Mouse (Mus musculus): ENCODE results near the gene Ap4e1.

Ap4e1 gene

DNA sequence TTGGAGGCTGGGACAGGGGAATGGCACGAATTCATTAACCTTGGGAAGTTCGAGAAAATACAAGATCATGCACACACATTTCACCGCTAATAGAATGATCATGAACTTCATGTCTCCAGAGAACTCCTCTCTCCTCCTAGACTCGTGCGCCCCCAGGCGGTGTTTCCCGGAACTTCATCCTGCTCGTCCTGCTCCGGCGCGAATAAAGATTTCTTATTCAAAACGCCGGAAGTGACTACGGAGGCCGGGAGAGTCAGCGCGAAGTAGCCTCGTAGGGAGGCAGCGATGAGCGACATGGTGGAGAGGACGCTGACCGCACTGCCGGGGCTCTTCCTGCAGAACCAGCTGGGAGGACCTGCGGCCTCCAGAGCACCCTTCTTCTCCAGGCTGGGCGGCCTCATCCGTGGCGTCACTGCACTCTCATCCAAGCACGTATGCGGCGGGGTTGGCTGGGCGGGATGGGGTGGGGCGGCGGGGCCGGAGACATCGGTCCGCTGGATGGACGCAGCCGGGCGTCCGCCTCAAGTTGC is at the start of gene Ap4e1:
TSS of gene Ap4e1 (plus strand) at position 249 of the 530 bp plus-strand sequence.
- in situ Hi-C loops (cut with MboI; ENCODE audit: low pct_unique_long_range_greater_than_20kb in 1 of 2, low sequenced_read_pairs in 2 of 2, unreplicated experiment in 1 of 2): loop anchor here (10.0 to 25.0 kb wide), 3 partner anchors 224 to 421 kb away; partner anchors contain the start of gene Usp50 (in 1 of the 2)

DNA sequence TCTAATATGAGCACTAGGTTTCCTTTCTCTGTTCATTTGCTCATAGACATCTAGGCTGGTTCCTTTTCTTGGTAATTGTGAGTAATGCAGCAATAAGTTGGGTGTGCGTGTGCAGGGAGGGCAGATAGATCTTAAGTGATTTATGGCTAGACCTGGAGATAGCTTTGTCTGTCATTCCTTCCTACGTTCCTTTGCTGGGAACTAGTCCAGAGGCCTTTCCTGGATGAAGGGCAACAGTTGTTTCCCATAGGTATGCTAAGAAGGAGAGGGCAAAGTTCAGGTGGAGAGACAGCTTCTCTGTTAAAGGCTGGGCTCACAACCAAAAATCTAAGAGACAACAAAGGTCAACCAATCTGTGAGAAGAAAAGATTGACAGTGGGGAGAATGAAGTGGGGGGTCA is 46.8 kb upstream of the Ap4e1 start:
- in situ Hi-C loops (cut with MboI; ENCODE audit: low pct_unique_long_range_greater_than_20kb in 1 of 2, low sequenced_read_pairs in 2 of 2, unreplicated experiment in 1 of 2): no loop called here

DNA sequence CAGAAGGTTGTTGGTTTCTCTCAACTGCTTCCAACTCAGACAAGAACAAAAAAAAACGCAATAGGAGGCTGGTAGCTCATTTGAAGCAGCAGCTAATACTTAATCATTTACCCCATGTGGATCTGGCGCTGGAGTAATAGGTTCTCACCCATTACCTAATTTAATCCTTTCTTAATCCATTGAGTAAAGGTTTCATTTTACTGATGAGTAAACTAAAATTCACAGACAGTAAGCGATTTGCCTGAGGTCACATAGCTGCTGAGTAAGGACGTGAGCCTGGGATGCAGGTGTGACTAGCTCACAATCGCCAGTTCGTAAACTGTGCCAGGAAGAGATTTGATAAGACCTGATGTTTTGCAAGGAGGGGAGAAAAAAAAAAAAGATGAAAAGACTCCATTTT is 31.1 kb upstream of the Ap4e1 start:
- in situ Hi-C loops (cut with MboI; ENCODE audit: low pct_unique_long_range_greater_than_20kb in 1 of 2, low sequenced_read_pairs in 2 of 2, unreplicated experiment in 1 of 2): no loop called here

DNA sequence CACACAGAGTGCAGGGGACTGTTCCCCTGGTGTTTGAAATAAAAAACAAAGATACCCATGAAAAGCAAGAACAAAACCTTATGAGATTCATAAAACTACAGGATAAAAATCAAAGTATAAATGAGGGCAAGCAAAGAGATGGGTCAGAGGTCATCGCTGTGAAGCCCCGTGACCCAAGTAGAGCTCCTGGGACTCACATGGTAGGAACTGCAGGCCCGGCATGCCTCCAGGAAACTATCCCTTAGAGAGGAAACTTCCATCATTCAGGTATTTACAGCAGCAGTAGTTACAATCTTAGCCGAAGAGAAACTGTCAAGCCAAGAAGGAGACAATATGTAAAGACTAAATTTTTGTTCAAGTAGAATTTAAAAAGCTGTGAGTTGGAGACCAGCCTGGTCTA is 25.3 kb upstream of the Ap4e1 start:
- in situ Hi-C loops (cut with MboI; ENCODE audit: low pct_unique_long_range_greater_than_20kb in 1 of 2, low sequenced_read_pairs in 2 of 2, unreplicated experiment in 1 of 2): no loop called here

DNA sequence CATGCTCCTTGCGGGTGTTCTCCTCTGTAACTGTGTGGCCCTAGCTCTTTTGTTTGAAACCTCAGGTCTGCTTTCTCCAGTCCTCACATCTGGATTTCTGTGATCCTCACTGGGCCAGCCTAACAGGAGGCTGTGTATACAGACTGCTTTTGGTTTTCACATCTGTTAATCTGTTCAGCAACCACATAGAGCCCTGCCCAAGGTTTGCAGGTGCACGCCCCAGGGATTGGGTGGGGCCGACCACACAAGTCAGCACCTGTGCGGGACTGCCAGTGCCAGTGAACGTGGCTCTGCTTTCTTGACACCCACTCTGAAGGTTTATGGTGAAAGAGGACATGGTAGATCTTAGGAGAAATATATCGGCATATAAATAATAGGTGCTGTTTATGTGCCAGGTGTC is 18.6 kb upstream of the Ap4e1 start:
- in situ Hi-C loops (cut with MboI; ENCODE audit: low pct_unique_long_range_greater_than_20kb in 1 of 2, low sequenced_read_pairs in 2 of 2, unreplicated experiment in 1 of 2): no loop called here

DNA sequence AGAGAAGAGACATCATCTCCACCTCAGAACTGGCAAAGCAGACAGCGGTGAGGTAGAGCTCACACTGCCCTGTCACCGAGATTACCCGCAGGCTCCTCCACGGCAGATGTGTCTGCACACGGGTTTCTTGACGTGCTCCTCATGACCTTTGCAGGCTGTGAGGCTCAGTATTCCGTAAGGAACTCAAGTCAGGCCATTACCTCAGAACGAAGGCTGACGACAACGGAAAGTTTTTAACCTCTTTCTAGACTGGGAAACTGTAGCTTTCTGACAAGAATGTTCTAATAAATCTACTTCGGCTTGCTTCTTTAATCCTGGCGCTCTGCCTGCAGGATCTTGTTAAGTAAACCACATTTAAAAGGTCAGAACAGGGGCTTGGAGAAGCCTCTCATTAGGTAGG is 15.8 kb upstream of the Ap4e1 start:
- in situ Hi-C loops (cut with MboI; ENCODE audit: low pct_unique_long_range_greater_than_20kb in 1 of 2, low sequenced_read_pairs in 2 of 2, unreplicated experiment in 1 of 2): no loop called here

DNA sequence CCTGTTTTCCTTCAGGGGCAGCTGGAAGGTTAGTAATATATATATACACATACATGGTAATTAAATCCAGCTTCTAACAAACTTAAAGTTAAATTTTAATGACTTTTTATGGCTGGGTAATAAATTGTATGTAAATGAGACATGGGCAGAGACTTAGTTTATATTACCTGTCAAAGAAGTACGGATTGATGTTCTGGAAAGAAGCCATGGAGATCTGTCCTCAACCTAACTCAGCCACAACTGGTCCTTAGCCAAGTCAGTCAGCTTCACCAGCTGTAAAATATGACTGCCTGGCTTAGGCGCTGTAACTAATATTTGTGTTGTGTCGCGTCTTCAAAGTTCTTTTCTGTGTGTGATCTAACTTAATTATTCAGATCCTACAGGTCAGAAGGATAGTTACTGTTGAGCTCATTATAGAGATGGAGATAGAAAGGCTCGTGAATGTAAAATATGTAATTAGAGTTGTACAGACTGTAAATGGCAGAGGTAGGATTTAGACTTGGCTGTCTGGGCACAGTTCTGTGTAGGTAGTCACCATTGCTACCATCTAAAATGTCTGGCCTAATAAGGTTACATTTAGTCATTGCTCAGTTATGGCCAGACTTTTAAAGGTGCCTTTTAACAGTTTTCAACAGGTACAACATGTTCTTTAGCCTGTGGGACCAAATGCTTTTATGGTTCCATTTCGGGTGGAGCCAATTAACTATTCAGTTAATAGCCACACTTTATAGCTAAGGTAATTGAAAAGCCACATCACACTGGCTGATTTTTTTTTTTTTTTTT is 13.9 kb upstream of the Ap4e1 start:
- in situ Hi-C loops (cut with MboI; ENCODE audit: low pct_unique_long_range_greater_than_20kb in 1 of 2, low sequenced_read_pairs in 2 of 2, unreplicated experiment in 1 of 2): loop anchor here in 1 of 2 experiments (5.0 kb wide), 1 partner anchor 227 kb away; no protein-coding TSS in a partner anchor

DNA sequence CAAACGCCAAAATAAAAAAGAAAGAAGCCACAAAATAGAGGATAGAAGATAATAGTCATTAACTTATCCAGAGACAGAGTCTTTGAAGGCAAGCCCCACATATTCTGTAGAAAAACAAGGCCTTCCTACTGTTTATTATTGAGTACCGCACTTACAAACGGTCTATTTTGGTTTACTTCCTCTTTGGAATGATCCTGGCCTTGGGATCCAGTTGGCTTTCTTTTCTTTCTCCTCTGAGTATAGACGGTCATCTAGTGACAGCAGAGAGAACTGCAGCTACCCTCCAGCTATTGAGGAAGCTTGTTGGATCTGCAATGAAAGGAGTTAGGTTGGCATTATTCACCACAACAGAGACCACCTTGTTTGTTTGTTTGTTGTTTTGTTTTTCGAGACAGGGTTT is 11.8 kb upstream of the Ap4e1 start:
- in situ Hi-C loops (cut with MboI; ENCODE audit: low pct_unique_long_range_greater_than_20kb in 1 of 2, low sequenced_read_pairs in 2 of 2, unreplicated experiment in 1 of 2): loop anchor here in 1 of 2 experiments (5.0 kb wide), 1 partner anchor 229 kb away; no protein-coding TSS in a partner anchor

DNA sequence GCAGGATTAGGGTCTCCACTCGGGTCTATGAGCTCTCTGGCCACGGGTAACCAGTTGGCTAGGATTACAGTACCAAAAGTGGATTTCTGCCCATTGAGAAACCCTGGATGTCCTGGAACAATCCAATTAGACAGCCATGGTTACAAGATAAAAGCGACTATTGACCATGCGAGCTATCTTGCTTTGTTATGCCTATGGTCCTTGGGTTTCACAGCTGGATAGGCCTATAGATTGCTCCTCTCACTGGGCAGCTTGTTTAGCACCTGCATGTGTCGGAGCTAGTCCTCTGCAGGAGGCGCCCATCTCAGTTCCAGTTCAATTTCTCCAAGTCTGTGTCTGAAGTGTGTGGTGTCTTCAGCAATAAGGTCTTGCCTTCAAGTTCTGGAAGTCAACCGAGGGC is 10.3 kb upstream of the Ap4e1 start:
- in situ Hi-C loops (cut with MboI; ENCODE audit: low pct_unique_long_range_greater_than_20kb in 1 of 2, low sequenced_read_pairs in 2 of 2, unreplicated experiment in 1 of 2): loop anchor here in 1 of 2 experiments (5.0 kb wide), 1 partner anchor 231 kb away; no protein-coding TSS in a partner anchor

DNA sequence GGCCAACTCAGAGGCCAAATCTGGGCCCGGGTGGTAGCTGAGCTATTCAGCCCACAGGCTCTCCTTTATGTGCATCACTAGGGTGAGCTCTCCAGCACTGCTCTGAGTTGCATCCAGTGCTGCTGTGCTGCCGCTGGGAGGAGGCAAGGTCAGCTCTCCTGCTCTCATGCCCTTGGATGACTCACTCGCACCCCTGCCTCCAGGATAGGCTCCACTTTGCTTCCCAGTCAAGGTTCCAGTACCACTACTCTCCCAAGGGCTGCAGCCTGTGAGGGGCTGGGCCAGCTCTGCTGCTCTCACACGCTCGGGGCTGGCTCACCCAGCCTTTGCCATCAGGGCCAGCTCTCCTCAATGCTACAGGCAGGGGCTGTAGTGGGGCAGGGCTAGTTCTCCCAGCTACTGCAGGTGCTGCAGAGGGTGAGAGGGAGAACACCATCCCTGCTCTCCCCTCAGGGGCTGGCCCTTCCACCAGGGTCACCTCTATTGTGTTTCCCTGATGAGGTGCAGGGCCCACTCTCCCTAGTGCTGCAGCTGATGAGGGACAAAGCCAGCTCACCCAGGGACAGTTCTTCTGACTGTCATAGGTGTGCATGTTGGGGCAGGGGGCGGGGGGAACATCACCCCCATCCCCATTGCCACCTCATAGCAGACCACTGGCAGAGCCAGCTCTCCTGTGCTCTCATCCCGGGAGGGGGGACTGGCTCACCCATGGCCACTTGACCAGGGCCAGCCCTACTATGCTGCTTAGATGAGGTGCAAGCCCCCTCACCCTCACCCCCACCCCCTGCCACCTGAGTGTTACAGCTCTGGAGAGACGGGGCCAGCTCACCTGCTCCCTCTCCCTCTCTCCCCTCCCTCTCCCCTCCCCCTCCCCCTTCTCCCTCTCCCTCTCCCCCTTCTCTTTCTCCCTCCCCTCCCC is 7.9 kb upstream of the Ap4e1 start:
- in situ Hi-C loops (cut with MboI; ENCODE audit: low pct_unique_long_range_greater_than_20kb in 1 of 2, low sequenced_read_pairs in 2 of 2, unreplicated experiment in 1 of 2): loop anchor here (10.0 to 25.0 kb wide), 3 partner anchors 216 to 413 kb away; partner anchors contain the start of gene Usp50 (in 1 of the 2)

DNA sequence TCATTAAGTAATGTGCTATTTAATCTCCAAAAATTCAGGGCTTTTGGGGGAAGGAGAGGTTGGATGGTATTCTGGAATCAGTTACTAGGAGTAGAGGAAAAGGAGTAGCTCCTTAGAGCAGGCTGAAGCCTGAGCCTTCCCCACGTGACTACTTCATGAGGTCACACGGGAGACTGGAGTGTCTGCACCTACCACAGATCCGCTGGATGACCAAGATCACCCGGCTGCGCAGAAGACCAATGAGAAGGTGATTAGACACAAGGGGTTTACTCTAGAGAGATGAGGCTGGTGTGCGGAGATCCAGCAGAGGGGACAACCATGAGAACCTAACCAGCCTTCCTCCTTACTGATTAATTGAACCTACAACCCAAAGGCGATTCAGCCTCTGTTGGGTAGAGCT is 4.5 kb upstream of the Ap4e1 start:
- in situ Hi-C loops (cut with MboI; ENCODE audit: low pct_unique_long_range_greater_than_20kb in 1 of 2, low sequenced_read_pairs in 2 of 2, unreplicated experiment in 1 of 2): loop anchor here (10.0 to 25.0 kb wide), 3 partner anchors 219 to 417 kb away; partner anchors contain the start of gene Usp50 (in 1 of the 2)

DNA sequence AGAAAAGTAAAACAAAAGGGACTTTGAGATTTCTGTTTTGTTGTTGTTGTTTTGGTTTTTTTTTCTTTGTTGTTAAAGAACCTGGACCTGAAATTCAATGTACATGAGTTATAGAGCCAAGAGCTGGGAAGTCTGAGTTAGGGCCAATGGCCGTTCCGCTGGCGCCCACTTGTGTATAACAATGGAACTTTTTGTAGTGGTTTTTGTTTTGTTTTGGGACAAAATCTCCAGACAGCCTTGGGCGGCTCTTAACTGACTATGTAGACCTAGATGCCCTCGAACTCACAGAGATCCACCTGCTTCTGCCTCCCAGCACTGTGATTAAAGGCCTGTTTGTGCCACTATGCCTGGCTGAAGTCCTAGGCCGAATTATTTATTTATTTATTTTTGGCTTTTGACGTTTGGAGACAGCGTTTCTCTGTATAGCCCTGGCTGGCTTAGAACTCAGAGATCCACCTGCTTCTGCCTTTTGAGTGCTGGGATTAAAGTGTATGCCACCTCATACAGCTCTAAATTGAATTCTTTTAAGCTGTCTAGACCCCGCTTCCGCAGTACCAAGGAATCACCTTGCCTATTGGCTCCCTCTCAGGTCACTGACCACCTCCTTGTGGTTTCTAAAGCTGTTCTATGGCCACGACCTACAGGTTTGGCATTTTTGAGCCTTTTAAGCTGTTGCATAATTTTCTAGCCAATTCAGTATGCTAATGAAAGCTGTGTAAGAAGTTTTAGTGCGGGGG is 1.7 kb upstream of the Ap4e1 start:
- in situ Hi-C loops (cut with MboI; ENCODE audit: low pct_unique_long_range_greater_than_20kb in 1 of 2, low sequenced_read_pairs in 2 of 2, unreplicated experiment in 1 of 2): loop anchor here (10.0 to 25.0 kb wide), 3 partner anchors 222 to 420 kb away; partner anchors contain the start of gene Usp50 (in 1 of the 2)

DNA sequence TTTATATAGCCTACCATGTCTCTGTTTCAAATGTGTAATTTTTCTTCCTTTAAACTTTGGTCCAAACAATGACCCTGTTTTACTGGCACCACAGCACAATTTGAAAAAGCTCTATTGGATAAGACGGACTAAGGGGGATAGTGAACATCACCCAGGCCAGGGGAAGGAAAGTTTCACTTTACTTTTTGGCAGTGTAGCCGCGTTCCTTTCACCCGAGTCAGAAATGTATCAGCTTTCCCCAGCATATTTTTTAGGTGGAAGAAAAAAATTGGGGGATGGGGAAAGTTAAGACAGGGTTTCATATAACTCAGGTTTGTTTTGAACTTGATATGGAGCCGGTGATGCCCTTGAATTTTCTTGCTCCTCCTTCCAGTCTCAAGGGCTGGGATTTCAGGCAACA is 1.0 kb upstream of the Ap4e1 start:
- in situ Hi-C loops (cut with MboI; ENCODE audit: low pct_unique_long_range_greater_than_20kb in 1 of 2, low sequenced_read_pairs in 2 of 2, unreplicated experiment in 1 of 2): loop anchor here (10.0 to 25.0 kb wide), 3 partner anchors 223 to 420 kb away; partner anchors contain the start of gene Usp50 (in 1 of the 2)

DNA sequence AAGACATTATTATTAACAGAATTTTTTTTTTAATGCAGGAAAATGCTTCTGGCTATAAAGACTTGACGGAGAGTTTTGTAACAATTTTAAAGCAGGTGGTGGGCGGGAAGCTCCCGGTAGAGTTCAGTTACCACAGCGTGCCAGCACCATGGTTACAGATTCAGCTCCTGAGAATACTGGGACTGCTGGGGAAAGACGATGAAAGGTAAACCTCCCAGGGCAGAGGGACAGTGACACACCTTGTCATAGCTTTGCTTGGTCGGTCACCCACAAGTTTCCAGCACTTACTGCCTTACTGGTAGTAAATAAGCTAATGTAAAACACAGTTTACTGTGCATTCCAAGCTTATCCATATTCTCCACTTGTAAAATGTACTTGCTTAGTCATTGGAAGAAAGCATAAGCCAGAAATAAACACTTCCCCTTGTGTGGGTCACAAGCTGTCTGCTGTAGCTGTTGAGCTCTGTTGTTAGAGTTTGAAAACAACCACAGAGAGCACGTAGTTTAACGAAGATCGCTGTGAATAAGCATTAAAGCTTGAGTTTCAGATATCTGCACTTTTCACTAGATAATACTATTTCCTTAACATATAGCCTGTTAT is 26.6 kb downstream of the Ap4e1 start:
- in situ Hi-C loops (cut with MboI; ENCODE audit: low pct_unique_long_range_greater_than_20kb in 1 of 2, low sequenced_read_pairs in 2 of 2, unreplicated experiment in 1 of 2): no loop called here

DNA sequence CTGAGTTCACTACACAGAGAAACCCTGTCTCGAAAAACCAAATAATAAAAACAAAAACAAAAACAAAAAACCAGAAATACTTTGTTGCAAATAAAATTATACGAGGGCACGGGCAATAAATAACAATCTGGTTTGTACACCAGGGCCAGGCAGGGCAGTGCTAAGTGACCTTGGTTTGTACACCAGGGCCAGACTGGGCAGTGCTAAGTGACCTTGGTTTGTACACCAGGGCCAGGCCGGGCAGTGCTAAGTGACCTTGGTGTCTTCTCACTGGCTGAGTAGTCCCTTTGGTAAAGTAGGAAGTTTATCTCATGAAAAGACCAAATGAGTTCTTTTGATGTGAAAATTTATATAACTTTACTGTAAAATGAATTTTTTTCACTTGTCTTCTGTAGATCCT is 28.8 kb downstream of the Ap4e1 start:
- in situ Hi-C loops (cut with MboI; ENCODE audit: low pct_unique_long_range_greater_than_20kb in 1 of 2, low sequenced_read_pairs in 2 of 2, unreplicated experiment in 1 of 2): no loop called here

DNA sequence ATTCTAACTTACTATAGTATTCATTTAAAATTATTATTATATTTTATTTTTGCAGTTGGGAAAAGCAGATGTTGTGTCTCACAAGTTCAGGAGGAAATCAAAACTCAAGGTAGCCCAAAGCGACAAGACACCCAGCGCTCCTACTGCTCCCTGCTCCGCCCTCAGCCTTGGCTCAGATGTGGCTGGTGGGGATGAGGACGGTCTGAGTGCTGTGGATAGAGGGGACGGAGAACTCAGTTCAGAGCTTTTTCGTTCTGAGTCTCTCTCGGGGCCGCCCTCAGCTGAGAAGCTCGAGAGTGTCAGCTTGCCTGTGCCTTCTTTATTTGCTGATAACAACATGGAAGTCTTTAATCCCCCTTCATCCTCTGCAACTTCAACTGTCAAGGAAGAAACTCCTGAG is 53.0 kb downstream of the Ap4e1 start:
- in situ Hi-C loops (cut with MboI; ENCODE audit: low pct_unique_long_range_greater_than_20kb in 1 of 2, low sequenced_read_pairs in 2 of 2, unreplicated experiment in 1 of 2): no loop called here

DNA sequence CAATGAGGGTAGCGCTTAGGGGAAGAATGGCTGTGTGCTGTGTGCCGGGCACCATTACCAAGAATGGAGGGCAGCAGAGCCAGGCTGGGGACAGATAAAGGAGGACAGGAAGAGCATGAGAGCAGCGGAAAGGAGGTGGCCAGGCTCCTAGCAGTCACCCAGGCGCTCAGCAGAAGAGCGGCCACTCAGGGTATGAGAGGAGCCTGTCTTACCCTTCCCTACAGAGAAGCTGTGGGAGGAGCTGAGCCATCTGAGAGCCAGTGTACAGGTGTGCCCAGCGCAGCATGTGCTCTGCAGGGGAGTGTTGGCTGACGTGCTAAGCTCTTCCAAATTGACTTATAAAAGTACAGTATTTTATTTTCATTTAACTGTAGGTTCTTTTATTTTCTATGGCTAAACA is 60.3 kb downstream of the Ap4e1 start:
- in situ Hi-C loops (cut with MboI; ENCODE audit: low pct_unique_long_range_greater_than_20kb in 1 of 2, low sequenced_read_pairs in 2 of 2, unreplicated experiment in 1 of 2): no loop called here
